Mouse (Mus musculus) midbrain, embryonic 14.5 days (tissue): ENCODE measurements around the gene Ostc. TPM values are rescaled to one million over a fixed set of nuclear protein-coding genes. Genes with fewer than 3 reads are reported as not detected.

Experiments
- ATAC-seq: fragments of 200-750 bp; cut with Nextera tagmentation; 2 replicates; pipeline ENCODE4 v1.8.0; 2017; ENCODE audit warnings: moderate number of reproducible peaks, moderate library complexity; ENCODE audit not compliant: low FRiP score, low TSS enrichment
- DNase-seq: peaks from one replicate; pipeline ENCODE4 v3.0.0-alpha.2; 2015
- H3K27ac ChIP-seq: fragments of 300-500 bp; sonication (generic); replicated peaks from 2 replicates; pipeline ENCODE4 v1.5.1; 2014; ENCODE audit warnings: mild to moderate bottlenecking, low read depth, low read length, moderate library complexity
- H3K27me3 ChIP-seq: fragments of 300-500 bp; sonication (generic); 2 replicates; pipeline ENCODE4 v1.6.1; 2014; ENCODE audit warnings: low read length, control low read depth, mixed read lengths; ENCODE audit not compliant: control insufficient read depth, insufficient read depth
- H3K36me3 ChIP-seq: fragments of 300-500 bp; sonication (generic); 2 replicates; pipeline ENCODE4 v1.6.1; 2014; ENCODE audit warnings: low read length, control low read depth; ENCODE audit not compliant: control insufficient read depth, insufficient read depth
- H3K4me1 ChIP-seq: fragments of 300-500 bp; sonication (generic); 2 replicates; pipeline ENCODE4 v1.6.1; 2014; ENCODE audit warnings: mild to moderate bottlenecking, antibody characterized with exemption, low read length, control low read depth; ENCODE audit not compliant: control insufficient read depth, insufficient read depth
- H3K4me2 ChIP-seq: fragments of 300-500 bp; sonication (generic); 2 replicates; pipeline ENCODE4 v1.6.1; 2014; ENCODE audit warnings: mild to moderate bottlenecking, low read length, moderate library complexity
- H3K4me3 ChIP-seq: fragments of 300-500 bp; sonication (generic); replicated peaks from 2 replicates; pipeline ENCODE4 v1.5.1; 2014; ENCODE audit warnings: low read depth, low read length
- H3K9ac ChIP-seq: fragments of 300-500 bp; sonication (generic); replicated peaks from 2 replicates; pipeline ENCODE4 v1.6.1; 2014; ENCODE audit warnings: mild to moderate bottlenecking, low read length, moderate library complexity
- H3K9me3 ChIP-seq: fragments of 300-500 bp; sonication (generic); 2 replicates; pipeline ENCODE4 v1.6.1; 2016; ENCODE audit warnings: low read length, control low read depth, mixed read lengths; ENCODE audit not compliant: control insufficient read depth
- WGBS: fragments of 180-500 bp; shearing (Covaris S2); extraction: QIAGEN DNeasy Blood & Tissue Kit; methylation state at CpG from one replicate; pipeline ENCODE4 v1.1.7; 2014; 5-methylcytosine and 5-hydroxymethylcytosine counted together
- polyA plus RNA-seq: library from polyadenylated mRNA; unstranded; fragments of >200 nt; fragmentation: Nextera tagmentation; extraction: Ambion mirVana; gene quantifications from 2 replicates; pipeline ENCODE4 v1.2.1, GENCODE M21; 2014

Gene Ostc
- polyA plus RNA-seq, 1 experiment from 2014 or later = 240 TPM

DNA sequence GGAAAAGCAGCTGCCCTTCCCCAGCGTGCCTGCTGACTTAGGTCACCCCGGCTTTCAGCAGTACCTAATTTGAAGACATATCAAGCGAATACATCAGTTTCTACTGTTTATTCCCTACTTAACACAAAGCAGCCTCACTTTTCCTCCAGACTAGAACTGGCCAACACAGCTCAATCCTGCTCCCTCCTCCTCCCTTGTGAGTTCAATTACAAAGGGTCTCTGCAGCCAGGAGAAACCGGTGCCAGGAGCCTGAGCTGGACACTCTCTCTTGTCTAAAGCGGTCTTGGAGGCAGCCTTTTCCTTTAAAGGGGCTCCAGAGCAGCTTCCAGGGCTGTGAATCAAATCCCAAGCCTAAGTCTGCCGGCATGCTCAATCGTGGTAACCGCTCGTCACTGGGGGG lies 27.1 kb downstream of the Ostc start:
- no peak overlapping the region for H3K4me2 ChIP-seq

GRCm38 (mm10) chr3:130681226-130681625 lies 28.0 kb downstream of the Ostc start:
- Histone ChIP-seq H3K9me3 (no peaks in the 10 kb centered on the region), H3K4me2 (no peak overlapping the region), H3K4me3 (no peak overlapping the region), H3K36me3 (no peaks in the 10 kb centered on the region), H3K27me3 (no peaks in the 10 kb centered on the region), H3K27ac (no peak overlapping the region), H3K9ac (no peak overlapping the region), H3K4me1 (no peaks in the 10 kb centered on the region)
- DNase-seq (no peak), ATAC-seq (no peak)
- whole genome bisulfite sequencing = 90% methylated on average over 2 of the region's 2 CpGs

More for the DNA sequence above, 27.1 kb downstream of the Ostc start:
- Histone ChIP-seq H3K27me3 (no peaks in the 10 kb centered on the region), H3K4me1 (no peaks in the 10 kb centered on the region), H3K36me3 (no peaks in the 10 kb centered on the region), H3K9me3 (no peaks in the 10 kb centered on the region), H3K9ac (no peak overlapping the region), H3K4me3 (no peak overlapping the region), H3K27ac (no peak overlapping the region)
- ATAC-seq = no peak
- 94% methylated on average over 9 of the region's 9 CpGs for WGBS
- DNase-seq = no peak

DNA sequence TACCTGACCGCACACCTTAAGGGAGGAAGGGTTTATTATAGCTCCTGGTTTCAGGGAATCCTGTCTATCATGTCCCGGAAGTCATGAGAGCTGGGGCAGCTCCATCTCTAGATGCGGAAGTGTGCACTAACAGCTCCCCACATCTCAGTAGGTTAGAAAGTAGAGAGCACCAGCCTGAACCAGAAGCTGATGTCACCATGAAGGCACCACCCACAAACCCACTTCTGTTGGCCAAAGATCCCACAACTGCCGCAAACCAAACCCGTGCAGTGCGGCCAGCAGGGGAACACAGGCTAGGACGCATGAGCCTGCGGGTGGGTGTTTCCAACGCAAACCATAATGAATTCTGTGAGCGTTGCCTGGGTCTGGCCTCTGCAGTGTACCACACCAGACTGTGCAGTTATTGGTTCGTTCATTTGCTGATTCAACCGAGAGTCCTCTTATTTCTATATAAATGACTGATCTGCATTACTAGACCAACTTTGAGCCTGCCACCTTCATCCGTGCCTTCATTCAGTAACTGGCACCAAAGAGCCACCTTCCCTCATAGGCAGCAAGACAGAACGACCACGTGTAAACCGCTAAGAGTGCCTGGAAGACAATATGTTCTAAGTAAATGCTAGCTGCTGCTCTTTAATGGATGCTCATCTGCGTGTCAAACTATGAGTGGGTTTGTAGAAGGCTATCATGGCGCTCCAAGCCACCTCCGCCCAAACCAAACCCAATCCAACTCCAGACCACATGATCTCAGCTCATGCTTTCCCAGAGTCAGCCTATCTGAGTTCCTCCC lies 31.4 kb downstream of the Ostc start:
- 96% methylated on average over 19 of the region's 19 CpGs for WGBS

DNA sequence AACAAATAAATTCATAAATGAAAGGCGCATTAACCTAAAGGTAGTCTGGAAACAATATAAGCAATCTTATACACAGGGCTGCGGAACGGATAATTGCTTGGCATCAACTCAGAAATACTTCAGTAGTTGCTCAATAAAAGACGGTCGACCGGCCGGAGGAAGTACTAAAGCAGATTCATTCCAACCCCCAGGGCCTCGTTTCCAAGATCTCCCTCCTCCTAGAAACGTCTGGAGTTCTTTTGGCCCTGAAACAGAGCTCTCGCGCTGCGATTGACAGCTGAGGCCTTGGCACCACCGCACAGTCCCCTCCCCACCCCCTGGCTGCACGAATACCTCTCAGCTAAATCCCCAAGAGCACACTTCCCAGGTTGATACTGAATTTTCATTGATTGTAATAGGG lies 38.0 kb downstream of the Ostc start:
- ATAC-seq (no peak), DNase-seq (no peak)
- H3K4me1 ChIP-seq = no peaks in the 10 kb centered on the region
- no peaks in the 10 kb centered on the region for H3K9me3 ChIP-seq
- no peak overlapping the region for H3K4me3 ChIP-seq
- no peaks in the 10 kb centered on the region for H3K36me3 ChIP-seq
- H3K27me3 ChIP-seq = no peaks in the 10 kb centered on the region
- H3K9ac ChIP-seq = no peak overlapping the region
- WGBS = 57% methylated on average over 14 of the region's 14 CpGs
- H3K27ac ChIP-seq = no peak overlapping the region
- H3K4me2 ChIP-seq = no peak overlapping the region

More for the DNA sequence above, 31.4 kb downstream of the Ostc start:
- ATAC-seq (no peak), DNase-seq (no peak)
- H3K9ac ChIP-seq = no peak overlapping the region
- no peak overlapping the region for H3K4me3 ChIP-seq
- no peaks in the 10 kb centered on the region for H3K4me1 ChIP-seq
- no peaks in the 10 kb centered on the region for H3K27me3 ChIP-seq
- H3K27ac ChIP-seq = no peak overlapping the region
- no peaks in the 10 kb centered on the region for H3K9me3 ChIP-seq
- no peak overlapping the region for H3K4me2 ChIP-seq
- H3K36me3 ChIP-seq = no peaks in the 10 kb centered on the region

GRCm38 (mm10) chr3:130662496-130662895 lies 46.7 kb downstream of the Ostc start:
- WGBS = 97% methylated on average over 3 of the region's 3 CpGs
- Histone ChIP-seq H3K9me3 (no peaks in the 10 kb centered on the region), H3K4me3 (no peak overlapping the region), H3K4me1 (no peaks in the 10 kb centered on the region), H3K36me3 (no peaks in the 10 kb centered on the region), H3K4me2 (no peak overlapping the region), H3K27me3 (no peaks in the 10 kb centered on the region), H3K27ac (no peak overlapping the region), H3K9ac (no peak overlapping the region)
- no peak for ATAC-seq
- DNase-seq = no peak

GRCm38 (mm10) chr3:130660619-130661018 lies 48.6 kb downstream of the Ostc start:
- Histone ChIP-seq H3K4me3 (no peak overlapping the region), H3K4me1 (no peaks in the 10 kb centered on the region), H3K36me3 (no peaks in the 10 kb centered on the region), H3K4me2 (no peak overlapping the region), H3K27ac (no peak overlapping the region), H3K27me3 (no peaks in the 10 kb centered on the region), H3K9ac (no peak overlapping the region), H3K9me3 (no peaks in the 10 kb centered on the region)
- WGBS = 81% methylated on average over 6 of the region's 6 CpGs
- no peak for DNase-seq
- ATAC-seq = no peak

GRCm38 (mm10) chr3:130649569-130649968 lies 59.7 kb downstream of the Ostc start:
- no peak overlapping the region for H3K9ac ChIP-seq
- DNase-seq = no peak
- no peaks in the 10 kb centered on the region for H3K4me1 ChIP-seq
- WGBS = 67% methylated on average over 6 of the region's 6 CpGs
- no peaks in the 10 kb centered on the region for H3K36me3 ChIP-seq
- no peak overlapping the region for H3K4me2 ChIP-seq
- H3K27ac ChIP-seq = no peak overlapping the region
- ATAC-seq = no peak
- no peaks in the 10 kb centered on the region for H3K27me3 ChIP-seq
- no peaks in the 10 kb centered on the region for H3K9me3 ChIP-seq
- H3K4me3 ChIP-seq = no peak overlapping the region

DNA sequence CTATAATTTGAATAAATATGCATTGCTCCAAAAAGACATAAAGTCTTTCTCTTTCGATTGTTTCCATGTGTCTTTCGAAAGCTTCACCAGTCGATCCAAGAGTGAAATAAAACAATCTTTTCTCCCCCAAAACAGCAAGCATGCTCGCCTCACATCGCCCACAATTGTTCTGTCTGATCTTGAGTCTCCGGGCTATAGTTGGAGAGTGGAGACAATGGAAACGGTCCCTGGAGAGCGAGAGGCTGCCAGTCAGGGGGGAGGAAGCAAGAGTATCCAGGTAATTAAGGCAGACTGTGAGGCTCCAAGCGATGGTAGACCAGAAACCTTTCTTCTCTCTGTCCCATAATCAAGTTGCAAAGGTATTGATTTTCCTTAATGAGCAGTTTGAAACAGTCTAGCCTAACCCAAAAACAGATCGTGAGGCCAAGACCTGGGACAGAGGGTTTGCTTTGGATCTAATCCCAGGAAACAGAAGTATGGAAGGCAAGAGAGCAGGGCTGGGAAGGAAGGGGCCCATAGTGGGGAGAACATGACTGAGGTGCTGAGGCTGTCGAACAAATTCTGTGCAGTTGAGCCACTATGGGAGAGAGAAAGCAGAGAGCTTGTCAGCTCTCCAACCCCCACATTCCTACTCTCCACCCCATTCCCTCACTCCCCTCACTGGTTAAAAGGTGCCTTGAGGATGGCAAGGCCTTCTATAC lies 63.0 kb downstream of the Ostc start:
- H3K9ac ChIP-seq = no peak overlapping the region
- no peaks in the 10 kb centered on the region for H3K9me3 ChIP-seq
- DNase-seq (peak; percentile 12), ATAC-seq (no peak)
- H3K36me3 ChIP-seq = no peaks in the 10 kb centered on the region
- 69% methylated on average over 11 of the region's 11 CpGs for WGBS
- no peaks in the 10 kb centered on the region for H3K4me1 ChIP-seq
- H3K4me2 ChIP-seq = no peak overlapping the region
- H3K27me3 ChIP-seq = no peaks in the 10 kb centered on the region
- H3K27ac ChIP-seq = no peak overlapping the region
- no peak overlapping the region for H3K4me3 ChIP-seq
